Mouse (Mus musculus) neural tube, embryonic 15.5 days (tissue): ENCODE results near the gene Sprr2j-ps. TPM values are rescaled to one million over a fixed set of nuclear protein-coding genes. Genes with fewer than 3 reads are reported as not detected.

ENCODE experiments used
- ATAC-seq: fragments of 200-750 bp; cut with Nextera tagmentation; 2 replicates; pipeline ENCODE4 v1.8.0; 2017; ENCODE audit warnings: mild to moderate bottlenecking, moderate TSS enrichment, moderate library complexity; ENCODE audit not compliant: low FRiP score
- H3K27ac ChIP-seq: fragments of 300-500 bp; sonication (generic); replicated peaks from 2 replicates; pipeline ENCODE4 v1.5.1; 2015; ENCODE audit warnings: mild to moderate bottlenecking, inconsistent platforms
- H3K27me3 ChIP-seq: fragments of 300-500 bp; sonication (generic); replicated peaks from 2 replicates; pipeline ENCODE4 v1.6.1; 2015; ENCODE audit warnings: inconsistent platforms
- H3K36me3 ChIP-seq: fragments of 300-500 bp; sonication (generic); 2 replicates; pipeline ENCODE4 v1.6.1; 2015; ENCODE audit warnings: inconsistent platforms
- H3K4me1 ChIP-seq: fragments of 300-500 bp; sonication (generic); 2 replicates; pipeline ENCODE4 v1.6.1; 2015; ENCODE audit warnings: inconsistent platforms
- H3K4me2 ChIP-seq: fragments of 300-500 bp; sonication (generic); 2 replicates; pipeline ENCODE4 v1.6.1; 2015; ENCODE audit warnings: inconsistent platforms, mild to moderate bottlenecking, moderate library complexity
- H3K4me3 ChIP-seq: fragments of 300-500 bp; sonication (generic); replicated peaks from 2 replicates; pipeline ENCODE4 v1.5.1; 2015; ENCODE audit warnings: mild to moderate bottlenecking, inconsistent platforms
- H3K9ac ChIP-seq: fragments of 300-500 bp; sonication (generic); replicated peaks from 2 replicates; pipeline ENCODE4 v1.6.1; 2015; ENCODE audit warnings: mild to moderate bottlenecking, inconsistent platforms
- H3K9me3 ChIP-seq: fragments of 300-500 bp; sonication (generic); replicated peaks from 2 replicates; pipeline ENCODE4 v1.6.1; 2016; ENCODE audit warnings: inconsistent platforms
- WGBS: fragments of 180-500 bp; shearing (Covaris S2); methylation state at CpG from one replicate; pipeline ENCODE4 v1.1.7; 2015; ENCODE audit warnings: mixed read lengths; 5-methylcytosine and 5-hydroxymethylcytosine counted together
- polyA plus RNA-seq: library from polyadenylated mRNA; unstranded; fragments of >200 nt; fragmentation: Nextera tagmentation; extraction: Ambion mirVana; gene quantifications from 2 replicates; pipeline ENCODE4 v1.2.1, GENCODE M21; 2015

The Sprr2j-ps gene
- not detected in 2 replicates for polyA plus RNA-seq

DNA sequence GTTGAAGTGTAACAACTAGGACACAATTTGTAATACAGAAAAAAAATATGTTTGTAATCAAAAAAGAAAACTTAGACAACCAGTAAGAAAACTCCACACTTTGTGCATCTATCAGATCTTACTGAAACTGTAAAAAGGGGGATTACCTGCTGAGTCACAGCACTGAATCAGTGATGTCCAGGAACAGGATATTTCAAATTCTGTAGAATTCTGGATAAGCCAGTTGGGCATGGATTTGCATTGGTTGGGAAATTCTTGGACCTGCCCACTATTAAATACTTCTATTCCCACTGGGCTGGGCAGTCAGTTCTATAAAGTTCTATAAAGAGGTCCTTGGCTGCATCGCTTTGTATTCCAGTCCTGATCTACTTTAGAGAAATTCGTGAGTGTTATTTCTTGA is at the start of gene Sprr2j-ps:
TSS of gene Sprr2j-ps (plus strand) at position 301 of the 400 bp plus-strand sequence.
- Histone ChIP-seq H3K9ac (no peak within 1 kb of the TSS), H3K4me1 (no peaks in the 10 kb centered on the region), H3K9me3 (no peaks in the 10 kb centered on the region), H3K27me3 (no peaks in the 10 kb centered on the region), H3K36me3 (no peaks in the 10 kb centered on the region), H3K27ac (no peak within 1 kb of the TSS), H3K4me3 (no peak within 1 kb of the TSS), H3K4me2 (no peak within 1 kb of the TSS)
- ATAC-seq = no peak
- WGBS = 91% methylated on average over 2 of the region's 2 CpGs

DNA sequence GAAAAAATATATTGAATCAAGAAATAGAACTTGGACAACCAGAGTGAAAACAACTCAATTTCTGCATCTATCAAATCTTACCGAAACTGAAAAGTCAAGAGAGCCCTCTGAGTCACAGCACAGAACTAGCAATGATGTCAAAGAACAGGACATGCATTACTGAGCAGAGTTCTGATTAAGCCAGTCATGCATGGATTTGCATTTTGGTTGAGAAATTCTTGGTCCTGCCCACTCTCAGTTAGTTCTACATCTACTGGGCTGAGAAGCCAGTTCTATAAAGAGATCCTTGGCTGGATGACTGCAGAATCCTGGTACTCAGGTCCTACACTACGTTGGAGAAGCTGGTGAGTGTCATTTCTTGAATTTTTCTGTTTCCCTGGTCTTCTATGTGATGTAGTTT is 44.3 kb upstream of the Sprr2j-ps start:
- H3K9me3 ChIP-seq = no peaks in the 10 kb centered on the region
- H3K4me2 ChIP-seq = no peak overlapping the region
- no peak overlapping the region for H3K4me3 ChIP-seq
- no peaks in the 10 kb centered on the region for H3K36me3 ChIP-seq
- H3K9ac ChIP-seq = no peak overlapping the region
- H3K4me1 ChIP-seq = no peaks in the 10 kb centered on the region
- H3K27ac ChIP-seq = no peak overlapping the region
- WGBS = 79% methylated on average over 2 of the region's 2 CpGs
- ATAC-seq = no peak
- H3K27me3 ChIP-seq = no peaks in the 10 kb centered on the region

DNA sequence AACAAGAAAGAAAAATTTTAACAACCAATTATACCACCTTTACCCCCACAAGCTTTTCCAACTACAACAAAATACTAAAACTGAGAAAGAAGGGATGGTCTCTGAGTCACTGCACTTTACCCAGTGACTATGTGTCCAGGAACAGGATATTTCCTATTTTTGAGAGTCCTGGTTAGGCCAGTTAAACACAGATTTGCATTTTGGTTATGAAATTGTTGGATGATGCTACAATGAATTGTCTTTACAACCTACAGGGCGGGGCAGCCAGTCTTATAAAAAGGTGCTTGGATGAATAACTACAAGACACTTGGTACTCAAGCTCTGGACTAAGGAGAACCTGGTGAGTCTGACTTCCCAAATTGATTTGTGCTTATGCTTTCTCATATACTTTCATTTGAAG is 32.5 kb upstream of the Sprr2j-ps start, which contains the start of gene Sprr2h:
TSS of gene Sprr2h (plus strand) at position 301 of the 400 bp plus-strand sequence.
- Histone ChIP-seq H3K36me3 (no peaks in the 10 kb centered on the region), H3K9ac (no peak within 1 kb of the TSS), H3K4me2 (no peak within 1 kb of the TSS), H3K4me1 (no peaks in the 10 kb centered on the region), H3K27me3 (no peaks in the 10 kb centered on the region), H3K27ac (no peak within 1 kb of the TSS), H3K9me3 (no peaks in the 10 kb centered on the region), H3K4me3 (no peak within 1 kb of the TSS)
- ATAC-seq = no peak
- 85% methylated on average over 1 of the region's 1 CpGs for WGBS

DNA sequence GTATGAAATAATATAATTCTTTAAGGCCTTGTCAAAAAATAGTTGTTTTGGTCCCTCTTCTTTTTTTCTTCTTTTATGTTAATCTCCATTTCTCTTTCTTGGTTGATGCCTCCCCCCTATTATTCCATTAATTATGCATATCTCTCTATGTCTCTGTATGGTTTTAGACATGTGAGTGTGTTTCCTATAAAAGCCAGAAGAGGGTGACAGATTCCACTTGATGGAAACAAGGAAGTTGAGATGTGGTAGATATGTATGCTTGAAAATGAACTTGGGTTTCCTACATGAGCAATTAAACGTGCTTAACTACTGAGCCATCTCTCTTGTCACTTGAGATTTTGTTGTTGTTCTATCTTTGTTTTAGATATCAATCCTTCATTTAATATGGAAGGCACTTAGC is 23.6 kb upstream of the Sprr2j-ps start:
- no peak for ATAC-seq
- Histone ChIP-seq H3K36me3 (no peaks in the 10 kb centered on the region), H3K9me3 (no peaks in the 10 kb centered on the region), H3K4me3 (no peak overlapping the region), H3K9ac (no peak overlapping the region), H3K27ac (no peak overlapping the region), H3K27me3 (no peaks in the 10 kb centered on the region), H3K4me2 (no peak overlapping the region), H3K4me1 (no peaks in the 10 kb centered on the region)
- WGBS = 68% methylated on average over 1 of the region's 1 CpGs

GRCm38 (mm10) chr3:92407691-92408090 is 10.2 kb upstream of the Sprr2j-ps start, which contains the start of gene Sprr2i:
Gene Sprr2i, plus strand, starts transcription at chr3:92407991.
- Histone ChIP-seq H3K4me2 (no peak within 1 kb of the TSS), H3K27ac (no peak within 1 kb of the TSS), H3K27me3 (no peaks in the 10 kb centered on the region), H3K4me3 (no peak within 1 kb of the TSS), H3K36me3 (no peaks in the 10 kb centered on the region), H3K9ac (no peak within 1 kb of the TSS), H3K9me3 (no peaks in the 10 kb centered on the region), H3K4me1 (no peaks in the 10 kb centered on the region)
- WGBS = 96% methylated on average over 2 of the region's 2 CpGs
- no peak for ATAC-seq

DNA sequence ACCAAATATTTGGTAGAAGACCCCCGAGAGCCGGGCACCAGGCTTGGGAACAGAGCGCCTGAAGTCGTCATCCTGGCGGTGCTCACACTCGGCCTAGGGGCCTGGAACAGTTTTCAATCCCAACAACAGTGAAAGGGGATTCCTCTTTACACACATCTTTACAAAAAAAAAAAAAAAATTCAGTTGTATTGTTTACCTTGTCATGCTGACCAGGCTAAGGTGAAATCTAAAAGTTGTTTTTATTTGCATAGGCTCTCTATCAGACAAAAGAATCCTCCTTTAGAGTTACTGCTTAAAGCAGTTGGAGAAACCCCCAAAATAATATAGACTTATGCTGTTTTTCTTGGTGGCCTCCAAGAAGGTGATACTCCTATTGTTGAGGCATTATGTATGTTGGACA is 11.4 kb downstream of the Sprr2j-ps start, which contains the start of gene Gm9774:
TSS of gene Gm9774 (minus strand) at position 101 of the 400 bp plus-strand sequence.
- no peak for ATAC-seq
- no peaks in the 10 kb centered on the region for H3K36me3 ChIP-seq
- H3K9me3 ChIP-seq = no peaks in the 10 kb centered on the region
- no peaks in the 10 kb centered on the region for H3K4me1 ChIP-seq
- no peaks in the 10 kb centered on the region for H3K27me3 ChIP-seq
- H3K9ac ChIP-seq = no peak within 1 kb of the TSS
- no peak within 1 kb of the TSS for H3K4me2 ChIP-seq
- no peak within 1 kb of the TSS for H3K4me3 ChIP-seq
- WGBS = 92% methylated on average over 6 of the region's 6 CpGs
- no peak within 1 kb of the TSS for H3K27ac ChIP-seq

GRCm38 (mm10) chr3:92432282-92432681 is 14.4 kb downstream of the Sprr2j-ps start, which contains the start of gene Sprr2k:
Gene Sprr2k, plus strand, starts transcription at chr3:92432582.
- Histone ChIP-seq H3K27me3 (no peaks in the 10 kb centered on the region), H3K4me1 (no peaks in the 10 kb centered on the region), H3K9ac (no peak within 1 kb of the TSS), H3K9me3 (no peaks in the 10 kb centered on the region), H3K4me2 (no peak within 1 kb of the TSS), H3K27ac (no peak within 1 kb of the TSS), H3K36me3 (no peaks in the 10 kb centered on the region), H3K4me3 (no peak within 1 kb of the TSS)
- WGBS = 83% methylated on average over 2 of the region's 2 CpGs
- ATAC-seq = no peak

DNA sequence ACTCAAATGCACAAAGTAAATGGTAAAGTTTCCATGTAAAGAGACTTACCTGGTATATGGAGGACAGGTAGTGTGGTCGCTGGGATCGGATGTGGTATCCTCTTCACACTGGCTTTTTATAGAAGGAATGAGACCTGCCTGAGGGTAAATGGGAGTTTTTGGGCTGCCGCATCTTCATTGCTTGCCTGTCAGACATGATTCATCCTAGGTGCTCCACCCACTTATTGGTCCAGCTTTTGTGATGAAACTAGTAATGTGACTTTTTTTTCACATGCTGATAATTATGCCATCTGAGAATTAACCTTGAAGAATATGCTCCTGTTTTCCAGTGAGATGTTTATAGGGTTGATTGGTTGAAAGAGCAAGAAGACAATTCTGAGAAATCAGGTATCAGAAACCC is 20.8 kb downstream of the Sprr2j-ps start, which contains the start of gene Sprr1b:
TSS of gene Sprr1b (minus strand) at position 101 of the 400 bp plus-strand sequence.
- 91% methylated on average over 3 of the region's 3 CpGs for WGBS
- Histone ChIP-seq H3K9ac (no peak within 1 kb of the TSS), H3K4me1 (no peaks in the 10 kb centered on the region), H3K4me3 (no peak within 1 kb of the TSS), H3K27me3 (no peaks in the 10 kb centered on the region), H3K9me3 (no peaks in the 10 kb centered on the region), H3K27ac (no peak within 1 kb of the TSS), H3K36me3 (no peaks in the 10 kb centered on the region), H3K4me2 (no peak within 1 kb of the TSS)
- no peak for ATAC-seq

DNA sequence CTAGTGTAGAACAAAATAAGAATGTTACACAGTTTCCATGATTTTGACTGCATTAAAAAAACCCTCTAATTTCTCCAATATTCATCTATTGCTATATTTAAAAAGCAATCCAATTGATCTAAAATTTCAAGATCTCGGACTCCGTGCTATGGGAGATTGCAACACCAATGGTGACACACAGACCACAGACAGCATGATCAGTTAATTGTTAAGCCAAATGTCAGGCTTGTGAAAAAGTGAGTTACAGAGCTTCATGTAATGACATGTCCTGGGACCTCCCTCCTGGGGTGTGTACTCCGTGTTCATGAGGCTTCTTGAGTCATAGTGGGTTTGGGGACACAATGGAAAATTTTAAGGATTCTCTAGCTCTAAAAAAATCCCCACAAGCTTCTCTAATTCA is 22.3 kb downstream of the Sprr2j-ps start:
- H3K9me3 ChIP-seq = no peaks in the 10 kb centered on the region
- H3K27me3 ChIP-seq = no peaks in the 10 kb centered on the region
- H3K36me3 ChIP-seq = no peaks in the 10 kb centered on the region
- no peak overlapping the region for H3K27ac ChIP-seq
- 86% methylated on average over 3 of the region's 3 CpGs for WGBS
- ATAC-seq = no peak
- H3K4me1 ChIP-seq = no peaks in the 10 kb centered on the region
- H3K9ac ChIP-seq = no peak overlapping the region
- no peak overlapping the region for H3K4me3 ChIP-seq
- no peak overlapping the region for H3K4me2 ChIP-seq

GRCm38 (mm10) chr3:92455151-92455550 is 37.3 kb downstream of the Sprr2j-ps start:
- Histone ChIP-seq H3K4me2 (no peak overlapping the region), H3K9me3 (no peaks in the 10 kb centered on the region), H3K27me3 (no peaks in the 10 kb centered on the region), H3K27ac (no peak overlapping the region), H3K4me1 (no peaks in the 10 kb centered on the region), H3K9ac (no peak overlapping the region), H3K36me3 (no peaks in the 10 kb centered on the region), H3K4me3 (no peak overlapping the region)
- no peak for ATAC-seq
- WGBS = 90% methylated on average over 5 of the region's 5 CpGs

DNA sequence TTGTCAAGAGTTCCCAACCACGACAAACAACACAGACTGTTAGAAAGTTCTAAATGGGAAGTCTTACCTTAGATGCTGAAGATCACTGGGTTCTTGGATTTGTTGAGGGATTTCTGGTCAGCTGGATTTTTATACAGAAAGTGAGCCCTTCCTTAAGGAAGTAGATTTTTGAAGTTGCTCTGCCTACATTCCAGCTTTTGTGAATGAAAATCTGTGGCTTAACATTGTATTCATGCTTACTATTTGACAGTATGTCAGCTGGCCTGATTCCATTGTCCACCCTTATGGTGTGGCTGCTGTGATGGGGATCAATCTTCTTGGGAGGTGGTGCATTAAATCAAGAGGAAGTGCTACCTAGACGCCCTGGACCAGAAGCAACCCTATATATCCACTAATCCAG is 40.7 kb downstream of the Sprr2j-ps start, which contains the start of gene Sprr3:
TSS of gene Sprr3 (minus strand) at position 101 of the 400 bp plus-strand sequence.
- WGBS = 83% methylated on average over 2 of the region's 2 CpGs
- ATAC-seq = no peak
- H3K36me3 ChIP-seq = no peaks in the 10 kb centered on the region

DNA sequence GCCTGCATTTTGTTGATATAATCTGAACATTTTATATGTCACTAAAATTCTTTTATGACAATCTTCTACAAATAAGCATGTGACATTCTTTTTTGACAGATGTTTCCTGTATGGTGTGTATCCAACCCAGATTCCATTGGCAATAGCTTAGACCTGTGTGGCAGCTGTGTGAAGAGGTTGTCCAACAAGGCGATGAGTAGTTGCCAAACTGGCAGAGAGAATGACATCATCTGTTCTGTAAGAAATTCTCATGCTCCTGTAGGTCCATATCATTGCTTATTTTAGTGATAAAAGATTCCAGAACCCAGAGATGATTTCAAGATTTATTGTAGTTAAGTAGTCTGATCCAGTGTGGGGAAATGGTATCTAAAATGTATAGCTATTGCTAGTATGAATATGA is 48.7 kb downstream of the Sprr2j-ps start:
- no peaks in the 10 kb centered on the region for H3K9me3 ChIP-seq
- WGBS = 86% methylated on average over 1 of the region's 1 CpGs

More for the DNA sequence above, 40.7 kb downstream of the Sprr2j-ps start, which contains the start of gene Sprr3:
- Histone ChIP-seq H3K9ac (no peak within 1 kb of the TSS), H3K27me3 (no peaks in the 10 kb centered on the region), H3K4me3 (no peak within 1 kb of the TSS), H3K4me2 (no peak within 1 kb of the TSS), H3K9me3 (no peaks in the 10 kb centered on the region), H3K27ac (no peak within 1 kb of the TSS), H3K4me1 (no peaks in the 10 kb centered on the region)

More for the DNA sequence above, 48.7 kb downstream of the Sprr2j-ps start:
- no peak overlapping the region for H3K9ac ChIP-seq
- H3K27me3 ChIP-seq = no peaks in the 10 kb centered on the region
- no peak overlapping the region for H3K4me2 ChIP-seq
- H3K27ac ChIP-seq = no peak overlapping the region
- no peak overlapping the region for H3K4me3 ChIP-seq
- no peak for ATAC-seq
- no peaks in the 10 kb centered on the region for H3K36me3 ChIP-seq
- no peaks in the 10 kb centered on the region for H3K4me1 ChIP-seq
